Mouse (Mus musculus) testis, postnatal 10 days (tissue): ENCODE results near the gene Zfp607b.

Source experiments
- DNase-seq: peaks from one replicate; pipeline ENCODE4 v3.0.0; 2021; ENCODE audit warnings: low spot score

Gene Zfp607b

DNA sequence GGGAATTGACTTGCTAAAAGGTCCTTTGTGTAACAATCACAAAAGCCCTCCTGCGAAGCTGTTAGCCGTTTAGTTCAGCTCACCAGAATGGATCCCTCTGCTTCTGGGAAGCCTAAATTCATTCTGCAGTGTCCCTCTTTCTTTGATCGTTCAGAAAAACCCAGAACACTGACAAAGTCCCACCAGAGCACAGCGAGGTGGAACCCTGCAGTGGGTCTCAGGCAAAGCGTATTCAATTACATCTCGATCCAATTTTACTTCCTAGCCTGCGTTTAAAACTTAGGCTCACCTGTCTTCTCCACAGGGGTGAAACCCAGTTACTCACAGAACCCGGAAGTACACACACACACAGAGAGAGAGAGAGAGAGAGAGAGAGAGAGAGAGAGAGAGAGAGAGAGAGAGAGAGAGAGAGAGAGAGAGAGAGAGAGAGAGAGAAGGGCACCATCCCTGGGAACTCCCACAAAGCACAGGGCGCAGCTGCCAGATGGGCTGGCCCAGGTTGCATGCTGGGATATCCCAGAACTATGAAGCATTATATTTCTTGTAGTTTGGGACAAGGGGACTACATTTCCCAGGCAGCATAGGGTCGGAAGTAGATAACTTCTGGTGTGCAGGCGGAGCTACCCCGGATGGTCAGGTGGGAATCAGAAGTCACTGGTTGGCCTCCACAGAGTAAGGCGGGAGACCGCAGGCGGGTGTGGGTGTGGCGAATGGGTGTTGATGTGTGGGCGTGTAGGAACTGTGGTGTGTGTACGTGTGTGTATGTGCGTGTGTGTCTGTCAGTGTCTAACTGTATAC lies at the start of gene Zfp607b:
Gene Zfp607b (plus strand): TSS at position 526 of the 798 bp plus-strand sequence.
- DNase-seq: peak; percentile 87

DNA sequence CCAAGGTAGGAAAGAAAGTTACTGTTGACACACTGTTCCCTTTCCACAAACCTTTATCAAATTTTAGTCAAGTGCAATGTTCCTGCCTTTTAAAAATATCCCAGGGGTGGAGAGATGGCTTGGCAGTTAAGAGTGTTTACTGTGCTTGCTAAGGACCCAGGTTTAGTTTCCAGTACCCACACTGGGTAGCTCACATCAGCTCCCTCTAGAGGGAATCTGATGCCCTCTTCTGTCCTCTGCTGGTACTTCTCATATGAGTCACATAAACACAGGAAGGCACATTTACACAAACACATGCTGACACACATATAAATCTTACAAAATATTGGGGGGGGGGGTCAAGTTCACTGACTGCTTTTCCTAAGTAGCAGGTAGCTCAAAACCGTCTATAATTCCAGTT lies 44.7 kb upstream of the Zfp607b start:
- DNase-seq: no peak

DNA sequence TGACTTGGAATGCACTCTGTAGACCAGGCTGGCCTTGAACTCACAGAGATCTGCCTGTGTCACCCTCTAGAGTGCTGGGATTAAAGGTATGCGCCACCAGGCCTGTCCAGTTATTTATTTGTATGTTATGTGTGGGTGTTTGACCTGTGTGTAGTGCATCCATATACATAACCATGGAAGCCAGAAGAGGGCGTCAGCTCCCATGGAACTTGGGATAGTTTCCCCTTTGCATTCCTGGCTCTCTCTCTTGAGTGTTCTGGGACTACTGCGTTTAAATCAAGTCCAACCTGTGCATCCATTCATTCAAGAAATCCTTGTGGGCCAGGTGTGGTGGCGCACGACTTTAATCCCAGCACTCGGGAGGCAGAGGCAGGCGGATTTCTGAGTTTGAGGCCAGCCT lies 42.6 kb upstream of the Zfp607b start:
- no peak for DNase-seq

DNA sequence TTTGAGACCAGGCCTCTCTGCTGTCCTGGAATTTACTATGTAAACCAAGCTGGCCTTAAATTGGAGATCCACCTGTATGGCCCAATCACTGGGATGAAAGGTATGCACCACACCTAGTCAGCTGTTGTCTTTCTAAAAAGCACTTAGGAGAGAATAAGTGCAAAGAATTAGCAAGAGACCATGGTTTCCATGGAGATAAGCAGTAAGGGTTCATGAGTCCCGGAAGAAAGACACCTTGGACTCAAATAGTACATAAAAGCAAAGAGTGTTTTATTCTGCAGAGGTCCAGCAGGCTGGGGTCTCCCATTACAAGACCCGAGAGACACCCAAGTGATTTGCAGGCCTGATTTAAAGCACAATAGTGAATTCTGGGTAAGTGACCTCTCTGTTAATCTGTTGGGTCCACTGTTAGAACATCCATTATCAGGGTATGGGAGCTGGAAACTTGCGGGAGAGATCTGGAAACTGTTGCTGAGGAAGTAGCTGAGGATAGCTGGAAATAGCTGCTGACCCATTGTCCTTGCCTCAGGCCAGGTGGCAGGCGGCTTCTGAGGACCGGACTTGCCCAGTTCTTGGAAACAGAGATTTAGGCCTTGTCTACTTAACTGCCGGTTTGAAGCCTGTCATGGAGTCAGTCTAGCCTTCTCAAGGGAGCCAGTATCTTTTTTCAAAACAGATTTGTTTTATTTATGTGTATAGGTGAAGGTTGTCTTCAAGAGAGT lies 41.7 kb upstream of the Zfp607b start:
- no peak for DNase-seq

DNA sequence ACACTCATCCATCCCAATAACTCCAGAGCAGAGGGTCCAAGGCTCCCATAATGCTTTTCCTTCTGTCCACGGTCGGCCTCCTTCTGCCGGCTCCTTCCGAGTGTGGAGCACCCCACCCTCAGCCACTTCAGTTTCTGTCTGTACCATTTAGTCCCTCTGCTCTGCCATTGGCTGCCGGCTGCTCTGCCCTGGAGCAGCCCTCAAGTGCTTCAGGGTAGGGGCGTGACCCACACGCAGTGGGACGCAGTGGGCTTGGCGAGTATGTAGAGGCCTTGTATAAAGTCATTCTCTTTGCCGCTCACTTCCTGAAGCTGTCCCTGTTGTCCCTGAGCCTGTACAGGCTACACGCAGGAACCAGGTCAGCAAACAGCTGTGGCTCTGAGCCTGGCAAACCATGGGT lies 39.4 kb upstream of the Zfp607b start:
- DNase-seq: no peak

DNA sequence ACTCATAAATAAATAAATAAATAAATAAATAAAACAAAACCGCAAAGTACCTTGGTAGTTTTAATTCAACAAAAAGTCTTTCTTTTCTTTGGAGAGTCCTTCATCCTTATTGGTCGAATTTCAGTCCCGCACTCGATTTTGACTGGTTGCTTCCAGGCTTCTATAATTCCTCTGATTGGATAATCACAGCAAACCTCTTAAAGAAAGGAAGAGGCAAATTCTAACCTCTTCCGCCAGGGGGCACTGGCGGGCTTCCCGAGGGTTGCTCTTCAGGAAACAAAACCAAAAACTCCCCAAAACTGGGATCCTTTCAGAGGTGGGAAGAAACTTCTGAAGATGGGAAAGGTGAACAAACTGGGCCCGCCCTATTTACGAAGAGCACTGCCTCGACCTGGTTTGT lies 38.2 kb upstream of the Zfp607b start:
- DNase-seq: peak; percentile 91

DNA sequence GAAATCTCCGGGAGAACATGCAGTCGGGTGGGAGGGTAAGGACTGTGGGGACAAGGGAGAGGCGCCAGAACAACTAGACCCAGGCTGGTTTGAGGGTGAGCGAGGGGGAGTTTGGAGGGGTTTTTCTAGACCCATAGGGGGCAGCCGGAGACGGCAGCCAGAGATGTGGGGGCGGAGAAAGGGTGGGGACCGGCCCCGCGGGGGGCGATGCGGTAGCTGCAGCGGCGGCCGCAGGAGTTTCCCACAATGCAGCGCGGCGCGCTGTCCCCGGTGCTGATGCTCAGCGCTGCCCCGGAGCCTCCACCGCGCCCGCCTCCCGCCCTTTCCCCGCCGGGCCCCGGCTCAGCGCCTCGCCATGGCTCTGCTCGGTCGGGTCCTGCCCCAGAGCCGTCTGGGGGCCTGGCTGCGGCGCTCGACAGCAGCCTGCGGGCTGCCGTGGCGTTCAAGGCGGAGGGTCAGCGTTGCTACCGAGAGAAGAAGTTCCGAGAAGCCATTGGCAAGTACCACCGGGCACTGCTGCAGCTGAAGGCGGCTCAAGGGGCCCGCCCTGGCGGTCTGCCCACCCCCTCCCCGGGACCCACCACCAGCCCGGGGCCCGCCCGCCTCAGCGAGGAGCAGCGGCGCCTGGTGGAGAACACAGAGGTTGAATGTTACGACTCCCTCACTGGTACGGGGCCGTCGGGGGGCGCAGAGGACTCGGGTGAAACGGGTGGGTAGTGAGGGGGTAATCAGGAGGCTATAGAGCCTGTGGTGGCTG lies 35.3 kb upstream of the Zfp607b start, which contains the start of gene Ttc9b:
Gene Ttc9b (plus strand): TSS at position 235 of the 757 bp plus-strand sequence.
- DNase-seq: peak; percentile 88

DNA sequence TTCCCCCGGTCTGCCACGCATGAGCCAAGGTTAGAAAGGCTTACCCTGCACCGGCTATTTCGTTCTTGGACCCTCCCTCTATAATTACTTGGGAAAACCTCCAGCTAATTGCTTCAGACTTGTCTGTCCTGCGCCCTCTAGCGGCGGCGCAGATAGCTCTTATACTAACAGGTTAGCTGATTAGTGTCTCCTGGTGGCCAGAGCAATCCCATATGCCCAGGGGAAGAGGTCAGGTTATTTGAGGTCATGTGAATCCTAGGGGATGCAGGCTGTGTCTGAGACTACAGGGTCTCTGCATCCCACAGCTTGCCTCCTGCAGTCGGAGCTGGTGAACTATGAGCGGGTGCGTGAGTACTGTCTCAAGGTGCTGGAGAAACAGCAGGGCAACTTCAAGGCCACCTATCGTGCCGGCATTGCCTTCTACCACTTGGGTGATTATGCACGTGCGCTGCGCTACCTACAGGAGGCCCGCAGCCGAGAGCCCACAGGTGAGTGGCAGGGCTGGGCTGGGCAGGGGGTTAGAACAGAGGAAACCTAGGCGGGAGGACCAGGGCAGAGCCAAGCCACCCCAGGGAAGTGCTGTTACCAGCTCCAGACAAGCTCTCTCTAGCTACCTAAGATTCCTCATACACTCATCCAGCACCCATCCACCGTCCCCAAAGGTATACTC lies 34.4 kb upstream of the Zfp607b start:
- DNase-seq: no peak

DNA sequence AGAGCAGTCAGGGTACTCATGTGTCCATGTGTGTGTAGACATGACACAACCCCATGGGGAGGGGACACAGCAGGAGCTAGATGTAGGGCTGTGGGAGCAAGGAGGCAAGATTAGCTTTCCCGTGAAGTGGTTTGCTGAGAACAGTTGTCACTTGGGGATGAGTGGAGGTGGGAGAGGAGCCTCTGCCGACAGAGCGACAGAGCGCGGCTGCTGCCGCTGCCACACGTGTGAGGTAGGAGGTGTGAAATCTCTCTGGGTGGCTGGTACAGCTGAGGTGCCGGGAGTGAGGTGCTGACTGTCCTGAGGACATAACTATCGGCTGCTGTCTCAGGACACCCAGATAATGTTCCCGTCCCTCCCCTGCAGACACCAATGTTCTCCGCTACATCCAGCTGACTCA lies 33.6 kb upstream of the Zfp607b start:
- no peak for DNase-seq

DNA sequence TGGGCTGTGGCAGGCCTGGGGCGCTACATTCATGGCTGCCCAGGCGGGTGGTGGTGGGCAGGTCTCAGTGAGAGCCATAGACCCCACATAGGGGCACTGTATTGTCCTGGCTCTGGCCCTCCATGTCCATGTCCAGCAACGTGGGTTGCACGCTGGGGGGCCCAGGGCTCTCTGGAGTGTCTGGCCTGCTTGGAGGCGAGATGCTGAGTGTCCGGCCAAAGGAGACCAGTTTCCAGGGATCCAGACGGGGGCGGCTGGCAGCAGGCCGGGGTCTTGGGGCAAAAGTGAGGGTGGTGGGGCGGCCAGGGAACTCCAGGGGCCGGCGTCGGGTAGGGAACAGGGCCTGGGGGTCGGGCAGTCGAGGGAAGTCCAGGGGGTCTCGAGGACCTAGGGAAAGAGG lies 32.5 kb upstream of the Zfp607b start:
- no peak for DNase-seq

DNA sequence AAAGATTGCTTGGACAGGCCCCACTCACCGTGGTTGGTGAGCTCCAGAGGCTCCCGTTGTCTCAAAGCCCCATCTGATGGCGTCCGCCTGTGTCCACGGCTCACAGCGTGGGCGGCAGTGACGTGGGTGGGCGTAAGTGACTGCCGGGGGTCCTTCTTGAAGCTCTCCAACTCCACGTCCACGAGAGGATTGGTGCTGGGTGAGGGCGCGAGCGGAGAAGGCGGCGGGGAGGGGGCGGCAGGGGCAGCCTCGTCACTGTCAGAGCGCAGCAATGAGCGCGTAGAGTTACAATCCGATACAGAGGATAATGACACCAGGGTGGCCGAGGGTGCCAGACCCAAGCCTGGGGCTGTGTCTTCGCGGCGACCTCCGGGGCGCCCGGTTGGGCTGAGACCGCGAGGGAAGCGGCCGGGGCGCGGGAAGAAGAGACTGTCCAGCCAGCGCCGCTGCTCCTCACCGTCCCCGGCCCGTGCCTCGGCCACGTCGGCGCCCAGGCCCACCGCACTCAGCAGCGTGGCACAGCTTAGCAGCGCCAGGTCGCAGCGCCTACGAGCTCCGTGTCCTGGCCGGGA lies 31.2 kb upstream of the Zfp607b start:
- no peak for DNase-seq

DNA sequence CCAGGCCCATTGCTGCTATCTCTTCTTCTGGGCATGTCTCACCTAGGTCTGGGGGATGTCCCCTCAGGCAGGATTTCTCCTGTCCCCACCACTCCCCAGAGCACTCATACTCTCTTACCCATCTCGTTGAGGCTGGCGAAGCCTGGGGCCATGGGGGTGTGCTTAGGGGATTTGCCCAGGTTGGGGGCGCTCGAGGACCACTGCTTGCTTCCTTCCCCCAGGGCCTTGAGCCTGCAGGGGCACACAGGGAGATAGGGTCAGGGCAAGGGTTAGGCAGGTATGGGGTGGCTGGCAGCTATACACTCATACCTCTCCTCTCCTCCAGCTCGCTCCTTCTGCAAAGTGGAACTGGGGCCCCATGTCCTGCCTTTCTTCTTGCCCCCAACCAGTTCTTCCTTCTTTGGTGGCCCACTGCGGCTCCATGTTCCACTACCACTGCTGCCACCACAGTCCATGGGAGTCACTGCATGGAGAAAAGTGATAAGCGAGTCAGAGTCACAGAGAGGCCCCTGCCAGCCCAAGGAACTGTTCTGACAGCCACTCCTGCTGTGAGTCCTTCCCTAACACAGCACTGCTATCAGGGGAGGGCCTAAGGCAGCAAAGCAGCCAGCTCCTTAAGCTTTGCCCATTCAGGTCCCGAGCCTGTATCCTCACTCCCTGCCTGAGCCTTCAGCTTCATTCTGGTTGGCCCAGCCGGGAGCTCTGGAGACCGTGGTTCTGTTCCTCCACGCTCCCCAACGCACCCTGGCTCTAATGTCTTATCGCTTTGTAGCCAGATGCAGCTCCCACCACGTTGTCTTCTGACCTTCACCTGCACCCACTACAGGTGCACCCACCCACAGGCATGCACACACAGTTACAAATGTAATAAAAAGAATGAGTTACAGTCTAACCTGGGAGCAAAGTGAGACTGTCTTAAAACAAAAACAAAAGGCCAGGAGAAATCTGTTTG lies 30.2 kb upstream of the Zfp607b start:
- no peak for DNase-seq

DNA sequence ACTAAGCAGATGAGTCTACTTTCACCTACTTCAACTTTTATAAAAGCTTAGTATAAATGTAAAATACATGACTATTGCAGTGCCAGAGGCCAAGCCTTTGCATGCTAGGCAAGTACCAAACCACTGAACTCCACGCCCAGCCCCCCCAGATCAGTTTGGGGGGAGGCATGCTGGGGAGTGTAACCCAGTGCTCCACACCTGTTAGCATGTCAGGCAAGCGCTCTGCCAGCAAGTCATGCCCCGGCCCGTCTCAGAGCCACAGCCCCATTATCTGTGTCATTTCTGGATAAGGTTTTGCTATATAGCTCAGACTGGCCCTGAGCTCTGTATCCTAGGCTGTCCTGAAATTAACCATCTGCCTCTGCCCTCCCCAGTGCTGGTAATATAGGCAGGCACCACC lies 27.1 kb upstream of the Zfp607b start:
- no peak for DNase-seq

DNA sequence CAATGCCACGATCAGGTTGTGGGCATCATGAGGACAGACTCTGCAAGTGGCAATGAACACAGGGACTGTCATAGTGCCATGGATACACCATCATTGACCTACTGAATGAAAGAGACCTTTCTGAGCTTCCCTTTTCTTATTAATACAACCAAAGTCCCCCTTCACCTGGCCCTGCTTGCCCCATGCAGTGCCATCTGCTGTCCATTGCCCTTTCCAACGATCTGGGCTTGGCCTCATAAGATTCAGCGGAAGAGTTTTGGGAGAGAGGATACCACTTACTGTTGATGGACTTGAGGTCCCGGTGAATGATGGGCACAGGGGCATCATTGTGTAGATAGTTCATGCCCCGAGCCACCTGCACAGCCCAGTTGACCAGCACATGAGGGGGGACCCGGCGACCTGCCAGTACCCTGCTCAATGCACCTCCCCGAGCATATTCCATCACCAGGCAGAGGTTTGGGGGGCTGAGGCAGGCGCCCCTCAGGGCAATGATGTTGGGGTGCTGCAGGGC lies 16.0 kb upstream of the Zfp607b start:
- DNase-seq: no peak

DNA sequence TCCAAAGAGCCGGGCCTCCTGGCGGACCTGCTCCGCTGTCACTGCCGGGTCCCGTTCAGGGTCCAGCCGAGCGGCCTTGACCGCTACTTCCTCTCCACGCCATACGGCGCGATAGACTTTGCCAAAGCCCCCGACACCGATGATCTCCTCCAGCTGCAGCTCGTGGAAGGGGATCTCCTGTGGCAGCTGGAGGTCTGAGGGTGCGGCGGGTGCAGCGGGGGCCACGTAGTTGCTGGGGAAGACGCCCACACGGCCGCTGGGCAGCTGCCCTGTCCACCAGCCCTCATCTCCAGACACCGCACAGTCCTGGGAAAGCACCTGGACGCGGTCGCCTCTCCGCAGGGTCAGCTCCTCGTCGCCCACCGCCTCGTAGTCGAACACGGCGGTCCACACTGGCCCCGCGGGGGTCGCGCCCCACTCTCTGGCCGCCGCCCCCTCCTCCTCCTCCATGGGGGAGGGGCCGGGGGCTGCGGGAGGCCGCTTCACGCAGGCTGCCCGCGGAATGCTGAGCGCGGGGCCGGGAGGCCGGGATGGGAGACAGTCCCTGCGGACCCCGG lies 15.5 kb upstream of the Zfp607b start:
- DNase-seq: peak; percentile 73

DNA sequence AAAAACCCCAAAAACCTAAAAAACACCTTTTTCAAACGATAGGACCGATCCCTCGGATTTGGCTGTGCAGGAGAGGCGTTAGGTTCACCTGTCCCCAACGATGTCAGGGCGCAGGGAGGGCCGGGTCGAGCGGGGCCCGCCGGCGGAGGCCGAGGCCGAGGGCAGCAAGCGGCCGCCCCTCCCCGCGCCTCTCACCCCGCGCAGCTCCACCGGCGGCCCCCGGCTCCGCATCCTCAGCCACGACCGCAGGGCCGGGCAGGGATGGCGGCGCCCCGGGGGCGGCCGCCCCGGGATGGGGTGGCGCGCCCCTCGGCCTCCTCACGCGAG lies 15.0 kb upstream of the Zfp607b start:
- no peak for DNase-seq

DNA sequence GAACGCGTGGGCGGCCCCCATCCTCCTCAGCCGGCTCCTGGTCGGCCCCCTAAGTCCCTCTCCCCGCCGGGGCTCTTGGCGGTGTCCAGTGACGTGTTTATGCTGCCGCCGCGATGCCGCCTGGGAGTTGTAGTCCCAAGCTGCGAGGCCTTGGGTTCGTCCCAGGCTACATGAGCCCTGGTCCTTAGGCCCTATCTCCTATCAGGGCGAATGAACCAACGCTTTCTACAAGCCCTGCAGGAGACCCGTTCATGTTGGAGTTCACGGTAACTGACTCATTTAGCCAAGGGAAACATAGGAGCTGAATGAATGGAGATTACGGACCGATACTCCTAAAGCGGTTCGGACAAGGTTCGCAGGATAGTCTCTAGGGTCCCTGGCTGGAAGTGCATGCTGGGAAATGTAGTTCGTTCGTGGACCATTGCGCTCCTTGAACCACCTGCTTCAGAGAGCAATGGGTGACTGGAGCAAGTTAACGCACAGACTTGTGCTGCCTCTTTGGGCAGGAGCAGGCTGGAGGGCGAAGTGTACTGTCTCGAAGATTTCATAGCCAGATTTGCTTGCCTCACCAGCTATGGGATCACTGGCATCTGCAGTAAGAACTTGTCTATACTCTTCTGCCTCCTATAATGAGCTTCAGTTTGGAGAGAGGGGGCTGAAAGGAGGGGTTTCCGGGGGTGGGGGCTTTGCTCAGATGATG lies 14.5 kb upstream of the Zfp607b start, which contains the start of gene Map3k10:
Gene Map3k10 (minus strand): TSS at position 77 of the 700 bp plus-strand sequence.
- DNase-seq: peak; percentile 93

DNA sequence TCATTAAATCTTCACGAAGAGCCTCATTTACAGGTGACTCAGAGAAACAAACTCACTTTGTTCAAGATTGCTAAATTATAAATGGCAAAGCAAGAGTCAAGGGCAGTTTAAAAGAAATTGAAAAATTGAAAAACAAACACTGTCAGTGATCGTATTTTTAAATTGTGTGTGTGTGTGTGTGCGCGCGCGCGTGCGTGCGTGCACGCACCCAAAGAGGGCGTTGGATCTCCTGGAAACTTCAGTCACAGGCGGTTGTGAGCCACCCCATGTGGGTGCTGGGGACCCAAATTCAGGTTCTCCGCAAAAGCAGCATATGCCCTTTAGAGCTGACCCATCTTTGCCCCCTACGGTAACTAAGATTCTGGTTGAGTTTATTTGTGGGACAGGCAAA lies 13.9 kb upstream of the Zfp607b start:
- DNase-seq: no peak

DNA sequence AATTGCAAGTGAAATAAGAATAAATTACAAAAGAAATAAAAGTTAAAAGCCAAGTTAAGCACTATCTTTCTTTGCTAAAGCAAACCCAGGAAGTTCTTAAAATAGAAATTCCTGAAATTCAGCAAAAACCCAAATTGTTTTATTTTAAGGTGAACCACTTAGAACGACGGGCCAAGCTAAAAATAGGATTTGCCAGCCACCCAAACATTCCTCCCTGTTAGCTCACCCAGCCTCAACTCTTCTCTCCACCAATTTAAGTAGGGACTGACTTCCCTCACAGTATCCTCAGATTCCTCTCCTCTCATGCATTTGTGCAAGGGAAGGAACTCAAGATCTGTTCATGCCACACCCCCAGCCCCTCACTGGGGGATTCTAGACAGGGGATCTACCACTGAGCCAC lies 5.9 kb upstream of the Zfp607b start:
- DNase-seq: no peak

DNA sequence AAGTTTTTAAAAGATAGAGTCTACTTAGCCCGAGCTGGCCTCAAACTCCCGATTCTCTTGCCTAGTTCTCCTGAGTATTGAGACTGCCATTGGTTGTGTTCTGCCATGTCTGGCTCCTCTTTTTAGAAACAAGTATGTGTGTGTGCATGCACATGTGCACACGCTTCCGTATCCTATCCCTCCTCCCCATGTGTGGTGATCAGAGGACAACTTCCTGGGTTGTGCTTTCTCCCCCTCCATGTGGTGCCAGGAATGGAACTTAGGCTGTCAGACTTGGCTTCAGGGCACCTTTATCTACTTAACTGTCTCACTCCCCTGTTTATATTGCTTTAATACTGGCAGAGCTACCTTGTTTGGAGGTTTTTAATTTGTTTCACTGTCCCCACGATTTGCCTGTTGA lies 3.9 kb upstream of the Zfp607b start:
- DNase-seq: no peak
